Mouse (Mus musculus): Measurements from ENCODE around the gene Kirrel3.
A peak's percentile ranks its signal among the peaks of the same experiment; 100 is the strongest.

Kirrel3 gene

GRCm38 (mm10) chr9:34947717-34948116 lies 462.0 kb downstream of the Kirrel3 start:
- no peak for DNase-seq (ENCODE audit: low spot score in 2 of 2)

- no peak for DNase-seq (ENCODE audit: low spot score in 2 of 2)
These were observed 467.7 kb downstream of the Kirrel3 start for GRCm38 (mm10) chr9:34953420-34953819.

GRCm38 (mm10) chr9:34954212-34954611 lies 468.5 kb downstream of the Kirrel3 start:
- DNase-seq (ENCODE audit: low spot score in 2 of 2), result peak in 1 of 2 experiments; percentile 28

GRCm38 (mm10) chr9:34956512-34956911 lies 470.8 kb downstream of the Kirrel3 start:
- no peak for DNase-seq (ENCODE audit: low spot score in 2 of 2)

GRCm38 (mm10) chr9:34957691-34958090 lies 472.0 kb downstream of the Kirrel3 start:
- no peak for DNase-seq (ENCODE audit: low spot score in 2 of 2)

GRCm38 (mm10) chr9:34958183-34958830 lies 472.6 kb downstream of the Kirrel3 start:
- no peak for DNase-seq (ENCODE audit: low spot score in 2 of 2)

GRCm38 (mm10) chr9:34960736-34961135 lies 475.0 kb downstream of the Kirrel3 start:
- no peak for DNase-seq (ENCODE audit: low spot score in 2 of 2)

- no peak for DNase-seq (ENCODE audit: low spot score in 2 of 2)
These were observed 475.5 kb downstream of the Kirrel3 start for GRCm38 (mm10) chr9:34961171-34961570.

- no peak for DNase-seq (ENCODE audit: low spot score in 2 of 2)
These were observed 476.6 kb downstream of the Kirrel3 start for GRCm38 (mm10) chr9:34962251-34962650.

GRCm38 (mm10) chr9:34963593-34963992 lies 477.9 kb downstream of the Kirrel3 start:
- no peak for DNase-seq (ENCODE audit: low spot score in 2 of 2)

GRCm38 (mm10) chr9:34964172-34965040 lies 478.7 kb downstream of the Kirrel3 start:
- no peak for DNase-seq (ENCODE audit: low spot score in 2 of 2)

- no peak for DNase-seq (ENCODE audit: low spot score in 2 of 2)
These were observed 479.3 kb downstream of the Kirrel3 start for GRCm38 (mm10) chr9:34965041-34965415.

GRCm38 (mm10) chr9:34967772-34968171 lies 482.1 kb downstream of the Kirrel3 start:
- no peak for DNase-seq (ENCODE audit: low spot score in 2 of 2)

- no peak for DNase-seq (ENCODE audit: low spot score in 2 of 2)
These were observed 484.3 kb downstream of the Kirrel3 start for GRCm38 (mm10) chr9:34969881-34970490.

GRCm38 (mm10) chr9:34974326-34974725 lies 488.6 kb downstream of the Kirrel3 start:
- DNase-seq (ENCODE audit: low spot score in 2 of 2), result no peak

GRCm38 (mm10) chr9:34975245-34975644 lies 489.6 kb downstream of the Kirrel3 start:
- no peak for DNase-seq (ENCODE audit: low spot score in 2 of 2)

GRCm38 (mm10) chr9:34976596-34977462 lies 491.1 kb downstream of the Kirrel3 start:
- DNase-seq (ENCODE audit: low spot score in 2 of 2), result no peak

- DNase-seq (ENCODE audit: low spot score in 2 of 2), result no peak
These were observed 492.0 kb downstream of the Kirrel3 start for GRCm38 (mm10) chr9:34977700-34978099.

- no peak for DNase-seq (ENCODE audit: low spot score in 2 of 2)
These were observed 492.5 kb downstream of the Kirrel3 start for GRCm38 (mm10) chr9:34978229-34978628.

- DNase-seq (ENCODE audit: low spot score in 2 of 2), result no peak
These were observed 495.0 kb downstream of the Kirrel3 start for GRCm38 (mm10) chr9:34980516-34981265.

Data from frontal cortex, postnatal 25 days (tissue).